Mouse (Mus musculus) C2C12 (cell line): ENCODE results near the gene Bmpr1a.

Source experiments
- CTCF ChIP-seq: IDR thresholded peaks from one replicate; pipeline ENCODE4 v1.5.1; 2011; ENCODE audit not compliant: control insufficient read depth, insufficient read depth, insufficient read length
- MAX ChIP-seq: IDR thresholded peaks from one replicate; pipeline ENCODE4 v1.6.1; 2011; ENCODE audit warnings: mild to moderate bottlenecking, control low read depth
- MYOG ChIP-seq: IDR thresholded peaks from one replicate; pipeline ENCODE4 v1.6.1; 2011; ENCODE audit not compliant: control insufficient read depth, insufficient read length; ENCODE audit errors: extremely low read depth
- USF1 ChIP-seq: IDR thresholded peaks from one replicate; pipeline ENCODE4 v1.6.1; 2011; ENCODE audit warnings: low read depth, mild to moderate bottlenecking, control low read depth, moderate library complexity

DNA sequence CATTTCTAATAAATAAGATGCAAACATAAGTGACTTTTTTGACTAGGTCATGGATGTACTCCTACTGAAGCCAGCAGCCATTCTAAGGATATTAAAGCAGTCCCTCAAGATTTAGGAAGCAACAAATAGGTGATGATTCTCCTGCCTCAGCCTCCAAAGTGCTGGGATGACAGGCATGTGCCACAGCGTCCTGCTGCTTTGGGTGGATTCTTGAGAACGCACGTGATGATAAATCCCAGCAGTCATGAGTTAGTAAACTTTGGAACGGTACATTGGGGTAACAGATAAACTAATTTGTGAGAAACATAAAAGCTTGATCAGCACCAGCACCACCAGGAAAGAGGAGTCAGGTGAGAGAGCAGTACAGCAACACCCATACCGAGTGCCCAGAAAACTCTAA lies 52.7 kb downstream of the Bmpr1a start:
- TF ChIP-seq CTCF = no peak
- no peak for TF ChIP-seq USF1
- TF ChIP-seq MAX = no peak
- TF ChIP-seq MYOG = no peak
